Mouse (Mus musculus): ENCODE results near the gene Gm7534. TPM values are rescaled to one million over a fixed set of nuclear protein-coding genes. Genes with fewer than 3 reads are reported as not detected.
"Not testable (repeated sequence)": the region's sequence is repeated elsewhere in the genome, so short reads cannot be mapped to it uniquely, and the experiment has no call there.

The Gm7534 gene
- polyA plus RNA-seq, 1 experiment from 2014 or later = not detected

- no peak for DNase-seq (ENCODE audit: extremely low spot score, low spot score)
- Histone ChIP-seq H3K27ac (0 out of 2 replicates have a peak overlapping the region, but pooled peaks have one; percentile 25), H3K27me3 (ENCODE audit: poor library complexity, severe bottlenecking) (no peaks in the 10 kb centered on the region), H3K36me3 (replicated peaks) (peaks cover 38% of the 10 kb centered on the region), H3K9me3 (no peaks in the 10 kb centered on the region), H3K4me3 (no peak overlapping the region), H3K4me1 (peaks cover 14% of the 10 kb centered on the region)
Measured at GRCm38 (mm10) chr4:134181825-134182224, 21.0 kb downstream of the Gm7534 start.

GRCm38 (mm10) chr4:134181112-134181511 lies 21.7 kb downstream of the Gm7534 start:
- 95% methylated on average over 1 of the region's 1 CpGs for WGBS
- Histone ChIP-seq H3K4me3 (no peak overlapping the region), H3K27me3 (ENCODE audit: poor library complexity, severe bottlenecking) (no peaks in the 10 kb centered on the region), H3K27ac (peak overlapping the region; percentile 25; the same call in 1 of the 2 replicates), H3K36me3 (replicated peaks) (peaks cover 44% of the 10 kb centered on the region), H3K4me1 (peaks cover 11% of the 10 kb centered on the region), H3K9me3 (no peaks in the 10 kb centered on the region)
- no peak for DNase-seq (ENCODE audit: extremely low spot score, low spot score)

GRCm38 (mm10) chr4:134172391-134172790 lies 30.4 kb downstream of the Gm7534 start:
- H3K9me3 ChIP-seq = no peaks in the 10 kb centered on the region
- no peak overlapping the region for H3K4me3 ChIP-seq
- no peak for DNase-seq (ENCODE audit: extremely low spot score, low spot score)
- no peaks in the 10 kb centered on the region for H3K27me3 ChIP-seq (ENCODE audit: poor library complexity, severe bottlenecking)
- H3K4me1 ChIP-seq = no peaks in the 10 kb centered on the region
- 89% methylated on average over 3 of the region's 3 CpGs for WGBS
- no peak overlapping the region for H3K27ac ChIP-seq
- H3K36me3 ChIP-seq (replicated peaks) = peaks cover 51% of the 10 kb centered on the region

GRCm38 (mm10) chr4:134166906-134167305 lies 35.9 kb downstream of the Gm7534 start:
- H3K4me1 ChIP-seq = no peaks in the 10 kb centered on the region
- H3K36me3 ChIP-seq (replicated peaks) = peaks cover 62% of the 10 kb centered on the region
- 94% methylated on average over 3 of the region's 3 CpGs for WGBS
- no peak overlapping the region for H3K4me3 ChIP-seq
- H3K9me3 ChIP-seq = no peaks in the 10 kb centered on the region
- no peak overlapping the region for H3K27ac ChIP-seq
- no peak for DNase-seq (ENCODE audit: extremely low spot score, low spot score)
- no peaks in the 10 kb centered on the region for H3K27me3 ChIP-seq (ENCODE audit: poor library complexity, severe bottlenecking)

GRCm38 (mm10) chr4:134165548-134166465 lies 37.0 kb downstream of the Gm7534 start:
- 86% methylated on average over 3 of the region's 3 CpGs for WGBS
- H3K27ac ChIP-seq = no peak overlapping the region
- no peak overlapping the region for H3K4me3 ChIP-seq
- H3K4me1 ChIP-seq = no peaks in the 10 kb centered on the region
- H3K9me3 ChIP-seq = no peaks in the 10 kb centered on the region
- DNase-seq (ENCODE audit: extremely low spot score, low spot score) = no peak
- no peaks in the 10 kb centered on the region for H3K27me3 ChIP-seq (ENCODE audit: poor library complexity, severe bottlenecking)
- peaks cover 51% of the 10 kb centered on the region for H3K36me3 ChIP-seq (replicated peaks)

GRCm38 (mm10) chr4:134165024-134165423 lies 37.8 kb downstream of the Gm7534 start:
- H3K4me3 ChIP-seq = no peak overlapping the region
- no peaks in the 10 kb centered on the region for H3K27me3 ChIP-seq (ENCODE audit: poor library complexity, severe bottlenecking)
- no peak overlapping the region for H3K27ac ChIP-seq
- 87% methylated on average over 6 of the region's 6 CpGs for WGBS
- H3K36me3 ChIP-seq (replicated peaks) = peaks cover 44% of the 10 kb centered on the region
- H3K4me1 ChIP-seq = no peaks in the 10 kb centered on the region
- H3K9me3 ChIP-seq = no peaks in the 10 kb centered on the region
- DNase-seq (ENCODE audit: extremely low spot score, low spot score) = no peak

- 95% methylated on average over 5 of the region's 6 CpGs for WGBS
- no peak for DNase-seq (ENCODE audit: extremely low spot score, low spot score)
- H3K36me3 ChIP-seq (replicated peaks) = peaks cover 44% of the 10 kb centered on the region
- no peaks in the 10 kb centered on the region for H3K9me3 ChIP-seq
- H3K27me3 ChIP-seq (ENCODE audit: poor library complexity, severe bottlenecking) = no peaks in the 10 kb centered on the region
- H3K4me3 ChIP-seq = no peak overlapping the region
- no peaks in the 10 kb centered on the region for H3K4me1 ChIP-seq
- H3K27ac ChIP-seq = no peak overlapping the region
Measured at GRCm38 (mm10) chr4:134164591-134164990, 38.2 kb downstream of the Gm7534 start.

- Histone ChIP-seq H3K36me3 (replicated peaks) (peaks cover 19% of the 10 kb centered on the region), H3K4me3 (peak overlapping the region; percentile 56)
- WGBS = 15% methylated on average over 30 of the region's 30 CpGs
Measured at GRCm38 (mm10) chr4:134160071-134160470, 42.7 kb downstream of the Gm7534 start.

GRCm38 (mm10) chr4:134158774-134159173 lies 44.0 kb downstream of the Gm7534 start:
- H3K4me3 ChIP-seq = no peak overlapping the region
- no peaks in the 10 kb centered on the region for H3K9me3 ChIP-seq
- peaks cover 26% of the 10 kb centered on the region for H3K36me3 ChIP-seq (replicated peaks)
- no peak overlapping the region for H3K27ac ChIP-seq
- no peaks in the 10 kb centered on the region for H3K4me1 ChIP-seq
- 86% methylated on average over 6 of the region's 6 CpGs for WGBS
- H3K27me3 ChIP-seq (ENCODE audit: poor library complexity, severe bottlenecking) = 0 out of 2 replicates have a peak, but pooled peaks cover 7% of the 10 kb centered on the region
- DNase-seq (ENCODE audit: extremely low spot score, low spot score) = no peak

More at GRCm38 (mm10) chr4:134160071-134160470, 42.7 kb downstream of the Gm7534 start:
- not testable (repeated sequence) for H3K27me3 ChIP-seq (ENCODE audit: poor library complexity, severe bottlenecking); H3K4me1 ChIP-seq; H3K9me3 ChIP-seq; H3K27ac ChIP-seq
- DNase-seq (ENCODE audit: extremely low spot score, low spot score) = peak; percentile 25

GRCm38 (mm10) chr4:134157558-134157957 lies 45.2 kb downstream of the Gm7534 start:
- Histone ChIP-seq H3K27me3 (ENCODE audit: poor library complexity, severe bottlenecking) (0 out of 2 replicates have a peak, but pooled peaks cover 7% of the 10 kb centered on the region), H3K4me3 (no peak overlapping the region), H3K36me3 (replicated peaks) (peaks cover 39% of the 10 kb centered on the region), H3K27ac (no peak overlapping the region), H3K4me1 (no peaks in the 10 kb centered on the region), H3K9me3 (no peaks in the 10 kb centered on the region)
- WGBS = 88% methylated on average over 2 of the region's 2 CpGs
- no peak for DNase-seq (ENCODE audit: extremely low spot score, low spot score)

GRCm38 (mm10) chr4:134156744-134157143 lies 46.1 kb downstream of the Gm7534 start:
- no peak for DNase-seq (ENCODE audit: extremely low spot score, low spot score)
- no peaks in the 10 kb centered on the region for H3K4me1 ChIP-seq
- H3K27ac ChIP-seq = no peak overlapping the region
- H3K9me3 ChIP-seq = no peaks in the 10 kb centered on the region
- WGBS = 84% methylated on average over 8 of the region's 8 CpGs
- 0 out of 2 replicates have a peak, but pooled peaks cover 7% of the 10 kb centered on the region for H3K27me3 ChIP-seq (ENCODE audit: poor library complexity, severe bottlenecking)
- no peak overlapping the region for H3K4me3 ChIP-seq
- H3K36me3 ChIP-seq (replicated peaks) = peaks cover 47% of the 10 kb centered on the region

- Histone ChIP-seq H3K27ac (no peak overlapping the region), H3K9me3 (no peaks in the 10 kb centered on the region), H3K4me1 (no peaks in the 10 kb centered on the region), H3K4me3 (no peak overlapping the region), H3K27me3 (ENCODE audit: poor library complexity, severe bottlenecking) (0 out of 2 replicates have a peak, but pooled peaks cover 7% of the 10 kb centered on the region), H3K36me3 (replicated peaks) (peaks cover 54% of the 10 kb centered on the region)
- WGBS = 90% methylated on average over 10 of the region's 10 CpGs
- DNase-seq (ENCODE audit: extremely low spot score, low spot score) = no peak
Measured at GRCm38 (mm10) chr4:134155961-134156465, 46.8 kb downstream of the Gm7534 start.

GRCm38 (mm10) chr4:134155531-134155930 lies 47.3 kb downstream of the Gm7534 start:
- no peak overlapping the region for H3K4me3 ChIP-seq
- H3K9me3 ChIP-seq = no peaks in the 10 kb centered on the region
- H3K4me1 ChIP-seq = no peaks in the 10 kb centered on the region
- H3K27me3 ChIP-seq (ENCODE audit: poor library complexity, severe bottlenecking) = 0 out of 2 replicates have a peak, but pooled peaks cover 7% of the 10 kb centered on the region
- peaks cover 59% of the 10 kb centered on the region for H3K36me3 ChIP-seq (replicated peaks)
- DNase-seq (ENCODE audit: extremely low spot score, low spot score) = no peak
- WGBS = 92% methylated on average over 6 of the region's 6 CpGs
- no peak overlapping the region for H3K27ac ChIP-seq
